Mouse (Mus musculus): ENCODE measurements around the gene Sppl2c.
"Not testable (repeated sequence)": the region's sequence is repeated elsewhere in the genome, so short reads cannot be mapped to it uniquely, and the experiment has no call there.

The Sppl2c gene

GRCm38 (mm10) chr11:104195791-104196190 is 9.7 kb downstream of the Sppl2c start:
- peak; percentile 90 for DNase-seq (ENCODE audit: low spot score)

- DNase-seq (ENCODE audit: low spot score) = no peak
Measured at GRCm38 (mm10) chr11:104197861-104198260, 11.7 kb downstream of the Sppl2c start.

- DNase-seq (ENCODE audit: low spot score) = no peak
Measured at GRCm38 (mm10) chr11:104203271-104203670, 17.1 kb downstream of the Sppl2c start.

GRCm38 (mm10) chr11:104206573-104206972 is 20.4 kb downstream of the Sppl2c start:
- DNase-seq (ENCODE audit: low spot score) = no peak

DNA sequence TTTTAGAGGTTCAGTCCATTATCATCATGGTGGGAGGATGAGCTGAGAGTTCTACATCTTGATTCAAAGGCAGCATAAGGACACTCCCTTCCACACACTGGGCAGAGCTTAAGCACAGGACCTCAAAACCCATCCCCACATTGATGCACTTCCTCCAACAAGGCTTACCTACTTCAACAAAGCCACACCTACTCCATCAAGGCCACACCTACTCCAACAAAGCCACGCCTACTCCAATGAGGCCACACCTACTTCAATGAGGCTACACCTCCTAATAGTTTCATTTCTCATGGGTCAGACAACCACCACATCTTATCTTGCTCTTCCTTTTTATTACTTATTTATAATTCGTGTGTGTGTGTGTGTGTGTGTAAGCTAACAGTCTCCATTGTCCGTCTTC is 22.9 kb downstream of the Sppl2c start:
- DNase-seq (ENCODE audit: low spot score) = no peak

DNA sequence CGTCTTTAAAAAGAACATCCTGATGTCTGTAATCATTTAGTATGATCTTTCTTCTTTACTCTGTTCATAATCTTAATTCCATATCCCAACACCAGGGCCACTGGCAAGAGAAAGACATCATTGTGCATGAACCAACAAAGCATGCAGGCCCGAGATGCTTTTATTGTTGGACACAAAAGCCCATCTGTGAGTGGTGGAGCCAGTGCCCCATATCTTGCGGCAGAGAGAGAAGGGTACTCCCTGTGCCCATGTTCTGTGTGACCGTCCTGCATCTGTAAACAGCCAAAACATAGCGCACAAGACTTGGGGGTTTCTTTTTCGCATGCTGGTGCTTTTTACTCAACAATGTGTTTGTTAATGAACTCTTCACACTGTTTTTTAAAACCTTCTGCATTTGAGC is 25.1 kb downstream of the Sppl2c start:
- no peak for DNase-seq (ENCODE audit: low spot score)

DNA sequence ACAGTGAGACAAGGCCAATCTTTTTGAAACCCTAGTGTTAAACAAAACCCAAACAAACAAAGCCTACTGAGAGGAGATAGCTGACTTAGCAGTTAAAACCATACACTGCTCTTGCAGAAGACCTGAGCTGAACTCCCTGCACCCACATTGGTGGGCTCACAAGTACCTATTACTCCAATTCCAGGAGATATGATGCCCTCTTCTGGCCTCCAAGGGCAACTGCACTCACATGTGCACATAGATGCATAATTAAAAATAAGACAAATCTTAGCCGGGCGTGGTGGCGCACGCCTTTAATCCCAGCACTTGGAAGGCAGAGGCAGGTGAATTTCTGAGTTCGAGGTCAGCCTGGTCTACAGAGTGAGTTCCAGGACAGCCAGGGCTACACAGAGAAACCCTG is 28.0 kb downstream of the Sppl2c start:
- not testable (repeated sequence) for DNase-seq (ENCODE audit: low spot score)

GRCm38 (mm10) chr11:104218075-104218474 is 31.9 kb downstream of the Sppl2c start:
- DNase-seq (ENCODE audit: low spot score) = no peak

- DNase-seq (ENCODE audit: low spot score) = no peak
Measured at GRCm38 (mm10) chr11:104220291-104220690, 34.2 kb downstream of the Sppl2c start.

DNA sequence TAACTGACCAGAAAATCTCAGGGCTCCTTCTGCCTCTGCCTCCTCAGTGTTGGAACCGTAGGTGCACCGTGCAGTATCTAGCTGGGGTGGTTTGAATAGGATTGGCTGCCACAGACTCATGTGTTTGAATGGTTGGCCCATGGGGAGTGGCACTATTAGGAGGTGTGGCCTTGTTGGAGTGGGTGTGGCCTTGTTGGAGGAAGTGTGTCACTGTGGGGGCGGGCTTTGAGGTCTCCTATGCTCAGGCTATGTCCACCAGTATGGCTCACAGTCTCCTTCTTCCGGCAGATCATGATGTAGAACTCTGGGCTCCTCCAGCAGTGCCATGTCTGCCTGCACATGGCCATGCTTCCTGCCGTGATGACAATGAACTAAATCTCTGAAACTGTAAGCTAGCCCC is 35.6 kb downstream of the Sppl2c start:
- no peak for DNase-seq (ENCODE audit: low spot score)

DNA sequence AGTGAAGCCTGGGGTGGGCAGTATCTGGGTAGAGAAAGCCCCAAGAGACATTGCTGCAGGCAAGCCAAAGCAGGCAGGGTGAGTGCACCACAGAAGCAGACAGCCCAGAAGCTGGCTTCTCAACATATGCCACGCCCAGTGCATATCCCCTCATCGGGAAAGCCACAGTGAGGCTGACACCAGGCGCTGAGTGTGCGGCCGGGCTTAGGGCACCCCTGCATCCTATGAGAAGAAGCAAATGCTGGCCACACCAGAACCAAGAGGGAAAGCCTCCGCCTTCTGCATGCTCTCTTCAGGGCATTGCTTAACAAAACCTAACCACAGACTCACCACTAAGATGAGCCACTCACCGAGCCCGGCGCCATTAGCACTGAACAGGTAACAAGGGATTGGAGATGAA is 37.2 kb downstream of the Sppl2c start:
- no peak for DNase-seq (ENCODE audit: low spot score)

DNA sequence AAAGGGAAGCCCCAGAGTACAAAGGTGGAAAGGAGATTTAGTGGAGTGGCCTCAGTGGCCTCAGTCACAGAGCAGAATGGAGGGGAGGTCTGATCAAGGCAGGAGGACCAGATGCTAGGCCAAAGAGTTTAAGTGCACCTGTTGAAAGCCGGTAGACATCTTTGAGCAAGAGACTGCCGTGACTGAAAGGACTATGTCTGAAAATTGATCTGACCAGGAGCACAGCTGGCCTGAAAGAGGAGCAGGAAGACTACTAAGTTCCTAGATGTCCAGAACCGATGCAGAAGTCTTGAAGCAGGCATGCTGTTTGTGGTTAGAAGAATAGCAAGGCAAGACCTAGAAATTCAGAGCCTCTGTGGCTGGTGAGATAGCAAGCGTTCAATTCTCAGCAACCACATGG is 43.3 kb downstream of the Sppl2c start:
- DNase-seq (ENCODE audit: low spot score) = no peak

GRCm38 (mm10) chr11:104230066-104230778 is 44.1 kb downstream of the Sppl2c start:
- no peak for DNase-seq (ENCODE audit: low spot score)

GRCm38 (mm10) chr11:104231041-104231911 is 45.1 kb downstream of the Sppl2c start, which contains the start of gene Mapt:
Gene Mapt (plus strand): TSS chr11:104231390.
- peak; percentile 92 for DNase-seq (ENCODE audit: low spot score)

DNA sequence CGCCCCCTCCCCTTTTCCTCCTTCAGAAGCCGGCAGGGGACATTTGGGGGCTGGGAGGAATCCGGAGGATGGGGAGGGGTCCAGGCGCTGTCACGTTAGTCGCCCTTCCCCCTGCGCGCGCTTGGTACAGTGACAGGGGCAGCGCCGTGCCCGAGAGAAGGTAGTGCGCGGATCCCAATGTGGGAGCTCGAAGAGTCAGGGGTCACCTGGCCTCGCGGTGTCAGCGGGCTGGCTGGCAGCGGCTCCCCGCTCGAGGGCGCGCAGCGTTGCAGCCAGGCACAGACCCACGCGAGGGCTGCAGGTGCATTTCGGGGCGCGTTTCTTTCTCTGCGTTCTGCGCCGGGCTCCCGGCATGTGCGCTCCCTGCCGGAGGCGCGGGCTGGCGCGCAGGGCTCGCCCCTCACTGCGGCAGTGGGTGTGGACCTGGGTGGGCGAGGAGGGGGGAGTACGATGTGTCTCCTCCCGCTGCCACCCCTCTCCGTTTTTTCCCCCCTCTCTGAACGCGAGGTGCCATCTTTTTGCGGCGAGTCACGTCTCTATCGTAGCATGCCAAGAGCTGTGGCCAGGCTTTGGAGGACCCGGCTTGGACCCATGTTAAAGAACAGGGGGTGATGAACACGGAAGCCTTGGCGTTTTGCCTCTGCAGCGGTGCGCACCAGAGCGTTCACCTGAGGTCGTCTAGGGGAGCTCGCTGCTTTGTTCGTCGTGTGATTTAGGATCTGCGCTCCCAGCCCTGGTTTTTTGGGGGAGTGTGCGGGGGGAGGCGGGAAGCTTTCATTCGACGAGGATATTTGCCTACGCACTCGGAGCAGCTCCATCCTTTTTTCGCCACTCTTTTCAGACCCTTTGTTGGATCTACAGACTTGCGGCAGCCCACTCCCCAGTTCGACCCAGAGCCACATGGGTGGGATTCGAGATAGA is 46.3 kb downstream of the Sppl2c start:
- no peak for DNase-seq (ENCODE audit: low spot score)

DNA sequence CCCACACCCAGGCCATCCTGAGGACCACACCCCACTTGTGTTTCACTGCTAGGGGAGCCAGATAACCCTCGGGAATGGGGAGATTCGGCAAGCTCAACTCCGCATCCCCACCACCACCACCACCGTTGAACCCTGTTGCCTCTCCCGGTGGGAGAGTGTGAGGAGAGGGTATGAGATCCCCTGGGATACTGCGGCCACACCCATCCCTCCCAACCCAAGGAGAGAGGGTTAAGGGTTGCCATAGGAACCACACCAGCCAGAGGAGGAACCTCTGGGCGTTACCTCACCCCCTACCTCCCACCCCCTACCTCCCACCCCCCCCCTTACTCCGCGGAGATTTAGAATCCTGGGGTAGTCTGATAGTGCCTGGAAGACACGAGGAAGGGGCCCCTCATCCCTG is 47.0 kb downstream of the Sppl2c start:
- no peak for DNase-seq (ENCODE audit: low spot score)

DNA sequence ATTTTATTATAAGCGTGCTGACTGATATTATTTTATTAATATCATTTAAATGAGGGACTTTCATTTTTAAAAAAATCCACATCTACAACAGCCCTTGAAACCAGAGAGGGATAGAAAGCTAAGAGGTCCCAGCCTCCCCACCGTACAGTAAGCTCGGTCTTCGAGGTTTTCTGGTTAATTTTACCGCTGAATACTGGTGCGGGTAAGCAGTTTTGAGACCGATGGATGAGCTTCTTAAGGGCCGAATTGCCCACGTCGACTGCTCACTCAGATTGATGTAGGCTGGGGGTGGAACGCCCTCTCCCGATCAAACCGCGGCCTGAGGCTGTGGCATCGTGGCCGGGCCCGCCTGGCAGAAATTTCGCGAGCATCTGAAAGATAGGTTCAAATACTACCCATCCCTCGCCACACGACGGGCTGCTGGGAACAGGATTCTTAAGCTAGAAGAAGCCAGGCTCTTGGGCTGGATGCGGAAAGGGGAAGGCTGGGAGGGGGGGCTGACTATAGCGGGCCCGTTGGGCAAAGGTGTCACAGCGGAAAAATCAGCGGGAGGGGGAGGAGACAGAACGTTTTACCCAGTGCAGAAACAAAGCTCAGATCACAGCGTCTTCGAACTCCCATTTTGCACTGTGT is 47.6 kb downstream of the Sppl2c start:
- no peak for DNase-seq (ENCODE audit: low spot score)

DNA sequence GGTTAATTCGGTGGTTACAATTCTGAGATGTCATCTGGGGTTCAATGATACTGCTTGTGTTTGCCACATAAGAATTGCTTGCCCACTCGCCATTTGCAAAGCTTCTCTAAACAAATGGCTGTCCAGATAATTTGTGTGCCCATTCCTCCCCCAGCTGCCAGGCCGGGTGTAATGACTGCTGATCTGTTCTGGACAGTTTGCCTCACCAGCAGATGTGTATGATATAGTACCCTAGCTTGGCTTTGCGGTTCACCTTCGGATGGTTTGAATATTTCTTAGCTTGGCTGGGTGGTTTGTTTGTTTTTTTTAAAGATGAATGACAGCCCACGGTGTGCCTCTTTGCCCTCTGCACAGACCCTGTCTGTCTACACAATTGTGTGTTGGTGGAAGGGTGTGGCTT is 48.6 kb downstream of the Sppl2c start:
- no peak for DNase-seq (ENCODE audit: low spot score)

DNA sequence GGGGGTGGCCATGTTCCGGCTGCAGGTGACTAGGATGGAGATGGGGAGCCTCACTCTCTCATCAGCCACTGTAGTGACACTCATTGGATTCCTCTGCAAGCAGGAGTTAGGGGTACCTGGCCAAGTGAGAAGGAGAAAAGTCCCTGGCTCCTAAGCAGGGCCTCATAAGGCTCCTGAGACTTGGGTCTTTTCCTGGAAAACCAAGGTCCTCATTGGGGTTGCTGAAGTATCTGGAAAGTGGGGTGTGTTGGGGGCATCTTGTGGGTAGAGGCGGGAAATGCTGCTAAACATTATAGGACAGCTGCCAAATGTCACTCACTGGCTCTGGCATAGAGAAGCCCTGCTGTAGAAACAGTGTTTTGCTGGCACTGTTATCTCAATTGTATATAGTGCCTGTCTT is 49.8 kb downstream of the Sppl2c start:
- no peak for DNase-seq (ENCODE audit: low spot score)

DNA sequence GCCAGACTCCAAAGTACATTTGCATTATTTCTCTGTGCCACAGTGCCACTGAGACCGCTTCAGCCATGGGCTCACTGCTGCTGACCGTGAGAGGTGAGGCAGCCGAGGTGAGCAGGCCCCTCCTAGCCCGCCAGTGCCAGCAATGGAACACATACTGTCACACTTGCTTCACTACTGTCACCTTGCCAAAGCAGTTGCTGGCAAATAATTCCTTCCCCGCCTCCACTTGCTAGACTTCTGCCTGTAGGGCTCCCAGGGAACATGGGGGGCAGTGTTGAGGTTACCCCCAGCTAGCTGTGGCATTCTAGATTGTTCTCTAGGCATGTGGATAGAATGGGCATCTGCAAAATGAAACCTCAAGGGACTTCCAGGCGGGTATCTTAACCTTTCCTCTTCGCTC is 51.1 kb downstream of the Sppl2c start:
- DNase-seq (ENCODE audit: low spot score) = no peak

GRCm38 (mm10) chr11:104237958-104238747 is 52.0 kb downstream of the Sppl2c start:
- DNase-seq (ENCODE audit: low spot score) = no peak

Data from left cerebral cortex, adult 11 months (tissue).